Mouse (Mus musculus): ENCODE data around the gene Gramd4.
"Not testable (repeated sequence)": the region's sequence is repeated elsewhere in the genome, so short reads cannot be mapped to it uniquely, and the experiment has no call there.

The Gramd4 gene

DNA sequence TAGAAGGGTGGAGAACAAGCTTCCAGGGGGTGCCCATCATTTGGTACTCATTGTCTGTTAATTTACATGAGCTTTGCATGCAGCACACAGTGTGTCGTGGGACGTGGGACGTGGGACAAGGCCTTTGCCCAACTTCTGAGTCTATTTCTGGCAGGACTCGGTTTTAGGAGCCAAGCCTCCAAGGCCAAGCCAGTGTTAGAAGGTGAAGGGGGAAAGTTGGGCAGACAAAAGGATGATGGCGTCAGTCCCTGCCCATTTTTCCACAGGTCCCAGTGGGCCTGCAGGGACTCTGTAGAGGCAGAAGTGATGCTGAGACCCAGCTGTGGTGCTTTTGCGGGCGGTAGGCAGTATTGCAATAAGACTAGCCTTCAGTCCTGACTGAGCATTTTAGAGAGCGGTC is 33.1 kb downstream of the Gramd4 start:
- no peak for DNase-seq (ENCODE audit: low spot score in 2 of 2)

DNA sequence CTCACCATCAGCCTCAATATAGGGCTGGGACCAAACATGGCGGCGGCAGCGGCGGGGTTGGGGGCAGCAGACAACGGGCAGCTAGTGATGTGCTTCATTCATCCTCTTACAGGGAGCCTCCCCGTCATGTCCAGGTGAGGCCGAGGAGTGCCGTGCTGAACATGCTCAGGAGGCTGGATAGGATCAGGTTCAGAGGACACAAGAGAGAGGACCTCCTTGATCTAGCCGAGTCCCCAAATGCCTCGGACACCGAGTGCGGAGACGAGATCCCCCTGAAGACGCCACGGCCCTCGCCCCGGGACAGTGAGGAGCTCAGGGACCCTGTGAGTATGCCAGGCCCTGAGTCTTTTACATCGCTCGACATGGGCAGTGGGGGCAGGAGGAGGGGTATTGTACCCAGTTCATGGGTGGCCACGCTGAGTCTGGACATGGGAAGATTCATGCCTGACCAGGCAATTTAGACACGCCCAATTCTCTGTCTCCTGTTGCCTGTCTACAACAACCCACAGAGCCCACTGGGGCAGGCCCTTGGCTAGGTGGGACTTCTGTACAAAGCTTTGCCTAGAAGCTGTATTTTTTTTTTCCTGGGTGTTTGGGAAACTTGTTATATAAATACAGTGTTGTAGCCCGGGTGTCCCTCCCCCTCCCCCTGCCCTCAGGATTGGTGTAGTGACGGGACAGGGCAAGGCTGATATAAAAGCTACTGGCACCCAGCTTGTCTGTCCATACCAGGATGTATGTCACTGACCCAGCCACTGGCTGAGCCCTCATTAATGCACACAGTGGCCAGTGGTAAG is 33.9 kb downstream of the Gramd4 start:
- no peak for DNase-seq (ENCODE audit: low spot score in 2 of 2)

- DNase-seq (ENCODE audit: low spot score in 2 of 2), result no peak
Measured at GRCm38 (mm10) chr15:86091998-86092670, 34.6 kb downstream of the Gramd4 start.

GRCm38 (mm10) chr15:86093236-86093635 is 35.7 kb downstream of the Gramd4 start:
- no peak for DNase-seq (ENCODE audit: low spot score in 2 of 2)

- DNase-seq (ENCODE audit: low spot score in 2 of 2), result no peak
Measured at GRCm38 (mm10) chr15:86094324-86095121, 37.0 kb downstream of the Gramd4 start.

DNA sequence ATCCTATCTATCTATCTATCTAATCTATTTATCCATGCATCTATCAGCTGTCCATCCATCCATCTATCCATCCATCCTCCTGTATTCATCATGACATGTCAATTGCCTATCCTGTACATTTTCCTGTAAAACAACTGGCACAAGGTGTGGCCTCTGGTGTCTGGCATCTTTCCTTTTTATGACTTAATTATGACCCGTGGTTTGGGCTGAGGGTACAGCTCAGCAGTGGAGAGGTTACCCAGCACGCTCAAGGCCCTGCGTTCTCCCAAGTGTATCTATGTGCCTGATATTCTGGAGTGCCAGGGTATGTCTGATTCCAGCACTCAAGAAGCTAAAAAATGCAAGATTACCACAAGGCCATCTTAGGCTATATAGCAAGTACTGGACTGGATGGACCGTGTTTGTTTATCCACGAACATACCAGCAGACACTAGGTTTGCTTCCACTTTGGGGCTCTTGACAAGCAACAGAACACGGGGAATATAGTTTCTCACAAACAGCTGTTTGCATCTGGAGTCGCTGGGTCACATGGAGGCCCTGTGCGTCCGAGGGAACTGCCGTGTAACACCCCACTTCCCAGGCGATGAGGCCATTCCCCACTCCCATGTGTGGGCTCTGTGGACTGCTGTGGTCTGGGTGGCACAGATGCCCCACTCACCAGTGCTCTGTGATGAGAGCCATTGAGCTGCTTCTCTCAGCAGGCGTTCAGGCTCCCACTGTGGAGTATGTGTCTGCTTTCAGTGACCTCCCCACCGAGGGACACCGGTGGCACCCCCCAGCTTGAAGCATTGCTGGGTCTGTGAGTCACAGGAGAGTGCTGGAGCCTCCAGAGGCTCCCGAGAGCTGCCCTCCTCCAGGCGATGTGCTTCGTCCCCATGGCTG is 38.5 kb downstream of the Gramd4 start:
- DNase-seq (ENCODE audit: low spot score in 2 of 2), result no peak

GRCm38 (mm10) chr15:86096604-86097020 is 39.1 kb downstream of the Gramd4 start:
- DNase-seq (ENCODE audit: low spot score in 2 of 2), result not testable (repeated sequence)

DNA sequence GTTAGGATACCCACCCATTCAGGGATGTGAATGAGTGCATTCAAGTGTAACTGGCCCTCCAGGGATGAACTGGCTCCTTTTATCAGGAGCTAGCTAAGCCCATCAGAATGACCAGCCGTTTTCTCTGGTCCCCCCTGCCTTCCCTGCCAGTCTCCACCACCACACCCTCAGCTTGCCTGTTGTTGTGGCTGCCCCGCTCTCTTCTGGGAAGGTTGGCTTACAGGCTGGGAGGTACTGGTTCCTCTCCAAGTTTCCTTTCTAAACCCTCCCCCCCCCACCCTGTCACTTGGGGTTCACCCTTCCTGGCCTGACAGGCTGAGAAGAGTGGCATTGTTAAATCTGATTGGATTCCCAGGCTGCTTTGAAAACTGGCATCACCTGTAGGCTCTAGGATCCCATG is 40.4 kb downstream of the Gramd4 start:
- no peak for DNase-seq (ENCODE audit: low spot score in 2 of 2)

DNA sequence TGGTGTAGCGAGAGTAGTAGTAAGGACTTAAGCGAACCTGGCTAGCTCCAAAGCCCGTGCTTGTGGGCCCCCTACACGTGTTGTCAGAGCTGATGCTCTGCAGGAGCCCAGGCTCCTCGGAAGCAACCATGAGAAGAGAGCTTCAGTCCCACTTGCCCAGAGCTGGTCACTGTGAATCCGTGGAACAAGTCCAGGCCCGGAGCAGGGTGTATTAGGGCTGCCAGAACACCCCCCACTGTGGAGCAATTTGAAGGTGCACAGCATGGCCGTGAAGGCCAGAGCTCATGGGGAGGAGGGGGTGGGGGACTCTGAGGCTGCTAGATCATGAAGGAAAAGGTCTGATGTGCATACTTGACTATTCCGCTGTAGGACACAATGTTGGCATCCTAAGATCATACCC is 44.1 kb downstream of the Gramd4 start:
- no peak for DNase-seq (ENCODE audit: low spot score in 2 of 2)

- DNase-seq (ENCODE audit: low spot score in 2 of 2), result no peak
Measured at GRCm38 (mm10) chr15:86102308-86102707, 44.8 kb downstream of the Gramd4 start.

GRCm38 (mm10) chr15:86104401-86105344 is 47.2 kb downstream of the Gramd4 start:
- DNase-seq (ENCODE audit: low spot score in 2 of 2), result no peak

GRCm38 (mm10) chr15:86105345-86105697 is 47.8 kb downstream of the Gramd4 start:
- no peak for DNase-seq (ENCODE audit: low spot score in 2 of 2)

GRCm38 (mm10) chr15:86105751-86106150 is 48.3 kb downstream of the Gramd4 start:
- DNase-seq (ENCODE audit: low spot score in 2 of 2), result no peak

GRCm38 (mm10) chr15:86107831-86108471 is 50.5 kb downstream of the Gramd4 start:
- no peak for DNase-seq (ENCODE audit: low spot score in 2 of 2)

DNA sequence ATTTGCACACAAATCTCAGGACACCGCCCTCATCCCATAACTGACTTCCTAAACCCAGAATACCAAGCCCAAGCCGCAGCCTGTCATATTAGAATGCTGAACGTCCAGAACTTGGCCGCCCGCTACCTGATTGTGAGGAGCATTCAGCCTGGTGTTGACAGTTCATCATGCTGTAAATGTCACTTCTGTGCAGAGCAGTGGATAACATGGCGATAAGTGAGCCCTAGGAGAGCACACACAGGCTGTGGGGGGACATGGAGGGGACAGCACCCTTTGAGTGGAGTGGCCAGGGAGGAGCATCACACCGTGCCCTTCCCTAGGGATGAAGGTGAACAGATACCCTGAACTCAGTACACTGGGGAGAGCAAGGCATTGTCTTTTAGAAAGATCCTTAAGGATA is 51.8 kb downstream of the Gramd4 start:
- DNase-seq (ENCODE audit: low spot score in 2 of 2), result no peak

- DNase-seq (ENCODE audit: low spot score in 2 of 2), result peak in 1 of 2 experiments; percentile 61
Measured at GRCm38 (mm10) chr15:86109650-86110211, 52.2 kb downstream of the Gramd4 start.

DNA sequence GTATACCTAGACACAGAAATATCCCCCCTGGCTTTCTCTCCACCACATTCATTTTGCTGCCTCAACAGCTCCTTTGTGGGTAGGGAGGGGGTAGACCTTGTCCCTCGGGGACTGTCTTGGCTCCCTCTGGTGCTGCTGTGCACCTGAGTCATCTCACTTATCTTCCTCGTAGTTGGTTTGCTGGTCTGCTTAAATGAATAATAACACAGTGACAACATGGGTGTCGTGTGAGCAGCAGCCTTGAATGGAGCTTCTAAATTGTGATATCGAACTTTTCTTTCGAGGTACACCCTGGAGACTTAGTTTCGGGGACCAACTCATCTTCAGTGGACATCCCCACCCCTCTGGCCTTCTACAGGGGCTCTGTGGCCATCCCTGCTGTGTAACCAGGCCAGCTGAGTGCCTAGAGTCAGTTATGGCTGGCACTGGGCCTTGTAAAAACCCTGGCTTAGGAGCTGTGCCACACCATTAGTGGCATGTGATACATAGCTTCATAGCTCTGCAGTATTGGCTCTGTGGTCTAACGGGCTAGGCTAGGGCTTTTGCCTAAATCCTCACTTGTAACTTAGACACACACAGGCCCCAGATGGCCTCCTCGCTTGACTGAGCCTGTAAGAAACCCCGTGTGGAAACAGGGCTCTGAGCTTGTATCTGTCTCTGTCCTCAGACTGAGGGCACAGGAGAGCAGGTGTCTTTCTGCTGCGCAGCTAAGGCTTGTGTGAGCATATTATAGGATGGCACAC is 53.0 kb downstream of the Gramd4 start:
- no peak for DNase-seq (ENCODE audit: low spot score in 2 of 2)

- DNase-seq (ENCODE audit: low spot score in 2 of 2), result no peak
Measured at GRCm38 (mm10) chr15:86112707-86113341, 55.3 kb downstream of the Gramd4 start.
